Mouse (Mus musculus) skeletal muscle tissue, adult 2 months (tissue): ENCODE data around the gene Syna.

Source experiments
- DNase-seq: peaks from one replicate; pipeline ENCODE4 v3.0.0-alpha.2; 2012; ENCODE audit warnings: low read depth, low spot score

Syna gene

GRCm38 (mm10) chr5:134531585-134531984 lies 28.4 kb downstream of the Syna start:
- no peak for DNase-seq

- DNase-seq = no peak
These were observed 29.1 kb downstream of the Syna start for GRCm38 (mm10) chr5:134530830-134531229.

- DNase-seq = no peak
These were observed 31.5 kb downstream of the Syna start for GRCm38 (mm10) chr5:134528488-134528887.

GRCm38 (mm10) chr5:134525971-134526711 lies 33.8 kb downstream of the Syna start:
- no peak for DNase-seq

GRCm38 (mm10) chr5:134523728-134524127 lies 36.2 kb downstream of the Syna start:
- no peak for DNase-seq

GRCm38 (mm10) chr5:134522524-134522923 lies 37.4 kb downstream of the Syna start:
- no peak for DNase-seq

- no peak for DNase-seq
These were observed 38.2 kb downstream of the Syna start for GRCm38 (mm10) chr5:134521806-134522205.

GRCm38 (mm10) chr5:134521131-134521530 lies 38.8 kb downstream of the Syna start:
- DNase-seq = no peak

GRCm38 (mm10) chr5:134520120-134520519 lies 39.9 kb downstream of the Syna start:
- no peak for DNase-seq

GRCm38 (mm10) chr5:134519471-134519870 lies 40.5 kb downstream of the Syna start:
- DNase-seq = no peak

GRCm38 (mm10) chr5:134512086-134512485 lies 47.9 kb downstream of the Syna start:
- DNase-seq = no peak

GRCm38 (mm10) chr5:134510266-134510665 lies 49.7 kb downstream of the Syna start:
- no peak for DNase-seq

GRCm38 (mm10) chr5:134508965-134509364 lies 51.0 kb downstream of the Syna start:
- DNase-seq = no peak
